Mouse (Mus musculus) large intestine, adult 2 months (tissue): Measurements from ENCODE around the gene Trp53i13. TPM values are rescaled to one million over a fixed set of nuclear protein-coding genes. Genes with fewer than 3 reads are reported as not detected.

ENCODE experiments used
- DNase-seq: peaks from one replicate; pipeline ENCODE4 v3.0.0-alpha.2; 2012; ENCODE audit warnings: low read depth, low spot score
- WGBS: fragments of 180-500 bp; shearing (Covaris S2); methylation state at CpG from one replicate; pipeline ENCODE4 v1.1.7; 2018; 5-methylcytosine and 5-hydroxymethylcytosine counted together
- polyA plus RNA-seq: library from polyadenylated mRNA; depleted of rRNA; stranded (reverse); fragments of >200 nt; gene quantifications from 2 replicates; pipeline ENCODE4 v1.2.3, GENCODE M21; 2012

Trp53i13 gene
- polyA plus RNA-seq, 1 experiment: 22.6 TPM

GRCm38 (mm10) chr11:77493512-77494343, 22.1 kb downstream of the Trp53i13 start, which contains the start of gene Git1:
Gene Git1 (plus strand): TSS chr11:77493562.
- DNase-seq: no peak
- 1% methylated on average over 60 of the region's 74 CpGs for WGBS

- no peak for DNase-seq
- under 1% methylated on average over 32 of the region's 32 CpGs for WGBS
Observed at GRCm38 (mm10) chr11:77492911-77493332, 22.9 kb downstream of the Trp53i13 start.

GRCm38 (mm10) chr11:77492311-77492871, 23.4 kb downstream of the Trp53i13 start:
- DNase-seq: no peak

GRCm38 (mm10) chr11:77491502-77492291, 24.1 kb downstream of the Trp53i13 start:
- no peak for DNase-seq
- 1% methylated on average over 23 of the region's 23 CpGs for WGBS

More at GRCm38 (mm10) chr11:77492311-77492871, 23.4 kb downstream of the Trp53i13 start:
- WGBS: 1% methylated on average over 18 of the region's 18 CpGs

GRCm38 (mm10) chr11:77491123-77491501, 24.7 kb downstream of the Trp53i13 start:
- no peak for DNase-seq
- 0% methylated on average over 13 of the region's 13 CpGs for WGBS

- 59% methylated on average over 6 of the region's 6 CpGs for WGBS
Observed at GRCm38 (mm10) chr11:77490451-77490850, 25.3 kb downstream of the Trp53i13 start.

GRCm38 (mm10) chr11:77489591-77490235, 26.1 kb downstream of the Trp53i13 start, which contains the start of gene Ankrd13b:
Gene Ankrd13b (minus strand): TSS chr11:77489678.
- no peak for DNase-seq
- 2% methylated on average over 78 of the region's 87 CpGs for WGBS

More at GRCm38 (mm10) chr11:77490451-77490850, 25.3 kb downstream of the Trp53i13 start:
- no peak for DNase-seq

GRCm38 (mm10) chr11:77488771-77489581, 26.8 kb downstream of the Trp53i13 start:
- WGBS: 5% methylated on average over 55 of the region's 55 CpGs

GRCm38 (mm10) chr11:77486798-77487197, 29.0 kb downstream of the Trp53i13 start:
- no peak for DNase-seq
- WGBS: 64% methylated on average over 5 of the region's 5 CpGs

More at GRCm38 (mm10) chr11:77488771-77489581, 26.8 kb downstream of the Trp53i13 start:
- no peak for DNase-seq

- WGBS: 71% methylated on average over 6 of the region's 6 CpGs
- no peak for DNase-seq
Observed at GRCm38 (mm10) chr11:77485229-77485628, 30.6 kb downstream of the Trp53i13 start.

- DNase-seq: no peak
- WGBS: 63% methylated on average over 11 of the region's 11 CpGs
Observed at GRCm38 (mm10) chr11:77483510-77484255, 32.1 kb downstream of the Trp53i13 start.

- WGBS: 63% methylated on average over 3 of the region's 3 CpGs
- DNase-seq: no peak
Observed at GRCm38 (mm10) chr11:77483043-77483442, 32.7 kb downstream of the Trp53i13 start.

GRCm38 (mm10) chr11:77476895-77477294, 38.9 kb downstream of the Trp53i13 start:
- DNase-seq: no peak
- 30% methylated on average over 6 of the region's 6 CpGs for WGBS

GRCm38 (mm10) chr11:77476216-77476615, 39.6 kb downstream of the Trp53i13 start:
- WGBS: 90% methylated on average over 14 of the region's 14 CpGs
- DNase-seq: no peak

- WGBS: 92% methylated on average over 16 of the region's 16 CpGs
- DNase-seq: no peak
Observed at GRCm38 (mm10) chr11:77472775-77473174, 43.0 kb downstream of the Trp53i13 start.

- no peak for DNase-seq
- WGBS: 80% methylated on average over 29 of the region's 29 CpGs
Observed at GRCm38 (mm10) chr11:77471407-77471806, 44.4 kb downstream of the Trp53i13 start.

GRCm38 (mm10) chr11:77468397-77468796, 47.4 kb downstream of the Trp53i13 start:
- WGBS: 91% methylated on average over 9 of the region's 9 CpGs
- DNase-seq: no peak

GRCm38 (mm10) chr11:77467784-77468183, 48.0 kb downstream of the Trp53i13 start:
- no peak for DNase-seq
- WGBS: 10% methylated on average over 20 of the region's 20 CpGs
